Comparison of ENCODE assay signal across 27 mouse cellular contexts in the genomic region with DNA sequence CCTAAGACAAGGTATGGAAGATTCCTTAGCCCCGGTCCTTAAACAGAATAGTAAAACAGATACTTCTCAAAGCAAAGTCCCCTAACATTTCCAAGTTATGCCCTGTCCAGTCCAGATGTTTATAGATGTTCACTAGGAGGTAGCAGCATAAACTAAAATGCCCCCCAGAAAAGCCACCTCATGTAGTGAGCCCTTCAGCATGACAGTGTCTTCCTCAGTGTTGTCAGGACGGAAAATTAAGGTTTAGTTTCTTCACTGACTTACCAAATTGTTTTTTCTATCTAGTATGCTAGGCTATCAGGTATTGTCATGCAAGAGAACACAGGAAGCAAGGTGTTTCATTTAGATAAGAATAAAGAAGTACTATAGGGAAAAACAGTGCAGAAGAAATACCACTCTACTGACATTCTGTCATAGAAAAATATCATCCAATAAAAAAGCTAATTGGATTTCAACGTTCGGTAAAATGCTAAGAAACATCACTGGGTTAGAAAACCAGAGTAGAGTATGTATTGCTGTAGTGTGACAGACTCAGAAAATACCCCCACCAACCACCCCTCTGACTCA. TPM values are rescaled to one million over a fixed set of nuclear protein-coding genes. Genes with fewer than 3 reads are reported as not detected.
A peak's percentile ranks its signal among the peaks of the same experiment; 100 is the strongest.
DNase-seq lines count a peak whose midpoint lies in the region; ATAC-seq and TF ChIP-seq lines count a peak whose summit lies in the region.
"Had no signal": no experiment of that assay in that cellular context is flagged by ENCODE, and none has a peak within 500 bp of the region (broad histone marks: within the 10 kb centered on the region; RNA-seq: fewer than 3 reads in every experiment).

No protein-coding gene starts in this region.

- H3K4me3 ChIP-seq in layer of hippocampus, adult 2 months, result no peak overlapping the region
- H3K4me3 ChIP-seq in liver, embryonic 16.5 days (ENCODE audit: low read depth, low read length), result peak overlapping the region; percentile 8; the same call in 1 of the 2 replicates
- H3K4me3 ChIP-seq in intestine, embryonic 15.5 days (replicated peaks), result no peak overlapping the region
- H3K4me3 ChIP-seq: embryonic facial prominence, embryonic 13.5 days; forebrain, embryonic 13.5 days; heart, embryonic 10.5 days; heart, embryonic 15.5 days; midbrain, embryonic 12.5 days; myocyte; neural tube, embryonic 12.5 days had no signal

- no peaks in the 10 kb centered on the region for H3K9me3 ChIP-seq in liver, embryonic 16.5 days (replicated peaks; ENCODE audit: control insufficient read depth, low read length)
- H3K9me3 ChIP-seq in intestine, embryonic 15.5 days, result no peaks in the 10 kb centered on the region
- H3K9me3 ChIP-seq: embryonic facial prominence, embryonic 13.5 days; forebrain, embryonic 13.5 days; heart, embryonic 10.5 days; heart, embryonic 15.5 days; midbrain, embryonic 12.5 days; neural tube, embryonic 12.5 days had no signal

- no peak for DNase-seq in layer of hippocampus, adult 2 months (ENCODE audit: low spot score in 2 of 2)
- no peak for DNase-seq in layer of hippocampus, postnatal 36 days
- peak; percentile 50 for DNase-seq in c-Kit-positive CD71-positive TER-119-positive erythroid progenitor cells, embryonic 14.5 days (ENCODE audit: low spot score)
- DNase-seq in Muller cell, postnatal 12 days (ENCODE audit: inconsistent ontology term), result no peak
- DNase-seq in lung, postnatal 10 days, result no peak
- DNase-seq: adrenal gland, postnatal 14 days; cerebellum, adult 18-20 months; cerebellum, postnatal 10 days; gastrocnemius, postnatal 14 days; kidney, adult 11 months; kidney, postnatal 14 days; left cerebral cortex, postnatal 4 days; lung, embryonic 14.5 days; right cerebral cortex, postnatal 4 days; thymus, adult 18-20 months; thymus, postnatal 25 days had no signal

- peaks cover 41% of the 10 kb centered on the region for H3K4me1 ChIP-seq in liver, embryonic 16.5 days (ENCODE audit: control insufficient read depth, low read depth, low read length)
- H3K4me1 ChIP-seq in intestine, embryonic 15.5 days (replicated peaks), result no peaks in the 10 kb centered on the region
- H3K4me1 ChIP-seq: heart, embryonic 10.5 days; neural tube, embryonic 12.5 days had no signal

- WGBS in liver, embryonic 16.5 days (ENCODE audit: insufficient replicate concordance), result 42% methylated on average over 4 of the region's 4 CpGs
- 81% methylated on average over 4 of the region's 4 CpGs for WGBS in intestine, embryonic 15.5 days

- no peak for ATAC-seq in liver, embryonic 16.5 days (ENCODE audit: low read depth)
- ATAC-seq in intestine, embryonic 15.5 days, result no peak
- ATAC-seq: forebrain, embryonic 13.5 days had no signal

- H3K27me3 ChIP-seq in liver, embryonic 16.5 days (ENCODE audit: control insufficient read depth, insufficient read depth, low read depth, low read length), result no peaks in the 10 kb centered on the region
- H3K27me3 ChIP-seq in intestine, embryonic 15.5 days (replicated peaks), result no peaks in the 10 kb centered on the region
- H3K27me3 ChIP-seq: forebrain, embryonic 13.5 days; heart, embryonic 15.5 days; midbrain, embryonic 12.5 days; neural tube, embryonic 12.5 days had no signal

- peak overlapping the region; percentile 37 for H3K9ac ChIP-seq in liver, embryonic 16.5 days (ENCODE audit: low read depth, low read length)
- H3K9ac ChIP-seq in intestine, embryonic 15.5 days, result no peak overlapping the region
- H3K9ac ChIP-seq: embryonic facial prominence, embryonic 13.5 days; forebrain, embryonic 13.5 days; heart, embryonic 15.5 days; hindbrain, embryonic 14.5 days; lung, embryonic 14.5 days; midbrain, embryonic 12.5 days; neural tube, embryonic 12.5 days had no signal

- H3K36me3 ChIP-seq in liver, embryonic 16.5 days (ENCODE audit: control insufficient read depth, insufficient read depth), result no peaks in the 10 kb centered on the region
- no peaks in the 10 kb centered on the region for H3K36me3 ChIP-seq in intestine, embryonic 15.5 days
- H3K36me3 ChIP-seq: embryonic facial prominence, embryonic 13.5 days; heart, embryonic 10.5 days; heart, embryonic 15.5 days; midbrain, embryonic 12.5 days; neural tube, embryonic 12.5 days had no signal

- TF ChIP-seq CTCF in layer of hippocampus, adult 2 months (conservative IDR thresholded peaks at IDR 0.05), result no peak

- peak overlapping the region; percentile 51 for H3K4me2 ChIP-seq in liver, embryonic 16.5 days (ENCODE audit: low read depth, low read length)
- no peak overlapping the region for H3K4me2 ChIP-seq in intestine, embryonic 15.5 days (replicated peaks)
- H3K4me2 ChIP-seq: embryonic facial prominence, embryonic 13.5 days; forebrain, embryonic 13.5 days; heart, embryonic 15.5 days; hindbrain, embryonic 14.5 days; lung, embryonic 14.5 days; midbrain, embryonic 12.5 days; neural tube, embryonic 12.5 days had no signal

- H3K27ac ChIP-seq in layer of hippocampus, adult 2 months, result peak overlapping the region; percentile 68; the same call in 1 of the 2 replicates
- peak overlapping the region; percentile 91 for H3K27ac ChIP-seq in liver, embryonic 16.5 days (ENCODE audit: low read length)
- H3K27ac ChIP-seq in intestine, embryonic 15.5 days, result no peak overlapping the region
- H3K27ac ChIP-seq: embryonic facial prominence, embryonic 13.5 days; forebrain, embryonic 13.5 days; heart, embryonic 10.5 days; heart, embryonic 15.5 days; hindbrain, embryonic 14.5 days; midbrain, embryonic 12.5 days; neural tube, embryonic 12.5 days; stomach, postnatal 0 days had no signal

RNA-seq across cellular contexts. Expression of gene Asns, which starts 4.1 kb away (rescaled TPM):
- total RNA-seq in layer of hippocampus, adult 2 months (2021), result 10 to 100 TPM; 98.4 to 99.9 TPM
- 100 to 1,000 TPM in 1 of 2 experiments, 10 to 100 TPM in 1; 98.5 to 112 TPM for total RNA-seq in layer of hippocampus, postnatal 36 days (2021)
- 306 and 342 TPM in 2 replicates for polyA plus RNA-seq in liver, embryonic 16.5 days (2015; fragmentation: Nextera tagmentation; extraction: Ambion mirVana)
- 114 and 122 TPM in 2 replicates for polyA plus RNA-seq in intestine, embryonic 15.5 days (2015; fragmentation: Nextera tagmentation; extraction: Ambion mirVana)
